Mouse (Mus musculus): ENCODE data around the gene Pde4b. TPM values are rescaled to one million over a fixed set of nuclear protein-coding genes. Genes with fewer than 3 reads are reported as not detected.

Gene Pde4b
- polyA plus RNA-seq, 1 experiment = 0.81 TPM

- H3K9ac ChIP-seq (ENCODE audit: low read depth, poor library complexity, severe bottlenecking) = no peak overlapping the region
- no peak overlapping the region for H3K27ac ChIP-seq (ENCODE audit: insufficient read depth, low read length)
- no peaks in the 10 kb centered on the region for H3K36me3 ChIP-seq (ENCODE audit: control insufficient read depth, insufficient read depth, low read length, poor library complexity, severe bottlenecking)
- no peaks in the 10 kb centered on the region for H3K9me3 ChIP-seq (replicated peaks; ENCODE audit: control insufficient read depth, insufficient read depth, low read length, poor library complexity, severe bottlenecking)
- no peaks in the 10 kb centered on the region for H3K27me3 ChIP-seq (ENCODE audit: control insufficient read depth, insufficient read depth, low read length, poor library complexity, severe bottlenecking)
- no peaks in the 10 kb centered on the region for H3K4me1 ChIP-seq (ENCODE audit: control insufficient read depth, insufficient read depth, low read length)
- no peak for TF ChIP-seq CTCF (IDR thresholded peaks at IDR 0.05; ENCODE audit: low read depth, low read length)
- no peak for TF ChIP-seq POLR2A (IDR thresholded peaks at IDR 0.05; ENCODE audit: insufficient read depth, low read length)
- TF ChIP-seq EP300 (IDR thresholded peaks at IDR 0.05; ENCODE audit: insufficient read depth, low read depth, low read length) = no peak
- no peak overlapping the region for H3K4me3 ChIP-seq (ENCODE audit: low read depth, low read length)
These were observed 220.4 kb downstream of the Pde4b start for GRCm38 (mm10) chr4:102307661-102308297.

- Histone ChIP-seq H3K27ac (ENCODE audit: insufficient read depth, low read length) (no peak overlapping the region), H3K9me3 (replicated peaks; ENCODE audit: control insufficient read depth, insufficient read depth, low read length, poor library complexity, severe bottlenecking) (no peaks in the 10 kb centered on the region), H3K36me3 (ENCODE audit: control insufficient read depth, insufficient read depth, low read length, poor library complexity, severe bottlenecking) (no peaks in the 10 kb centered on the region), H3K4me3 (ENCODE audit: low read depth, low read length) (no peak overlapping the region), H3K27me3 (ENCODE audit: control insufficient read depth, insufficient read depth, low read length, poor library complexity, severe bottlenecking) (no peaks in the 10 kb centered on the region), H3K9ac (ENCODE audit: low read depth, poor library complexity, severe bottlenecking) (no peak overlapping the region), H3K4me1 (ENCODE audit: control insufficient read depth, insufficient read depth, low read length) (no peaks in the 10 kb centered on the region)
- TF ChIP-seq POLR2A (IDR thresholded peaks at IDR 0.05; ENCODE audit: insufficient read depth, low read length) (no peak), CTCF (IDR thresholded peaks at IDR 0.05; ENCODE audit: low read depth, low read length) (no peak), EP300 (IDR thresholded peaks at IDR 0.05; ENCODE audit: insufficient read depth, low read depth, low read length) (no peak)
These were observed 223.3 kb downstream of the Pde4b start for GRCm38 (mm10) chr4:102310630-102311029.

- no peak overlapping the region for H3K9ac ChIP-seq (ENCODE audit: low read depth, poor library complexity, severe bottlenecking)
- TF ChIP-seq POLR2A (IDR thresholded peaks at IDR 0.05; ENCODE audit: insufficient read depth, low read length) = no peak
- TF ChIP-seq EP300 (IDR thresholded peaks at IDR 0.05; ENCODE audit: insufficient read depth, low read depth, low read length) = no peak
- no peak for TF ChIP-seq CTCF (IDR thresholded peaks at IDR 0.05; ENCODE audit: low read depth, low read length)
- H3K9me3 ChIP-seq (replicated peaks; ENCODE audit: control insufficient read depth, insufficient read depth, low read length, poor library complexity, severe bottlenecking) = no peaks in the 10 kb centered on the region
- no peak overlapping the region for H3K4me3 ChIP-seq (ENCODE audit: low read depth, low read length)
- H3K4me1 ChIP-seq (ENCODE audit: control insufficient read depth, insufficient read depth, low read length) = no peaks in the 10 kb centered on the region
- H3K27ac ChIP-seq (ENCODE audit: insufficient read depth, low read length) = no peak overlapping the region
- no peaks in the 10 kb centered on the region for H3K27me3 ChIP-seq (ENCODE audit: control insufficient read depth, insufficient read depth, low read length, poor library complexity, severe bottlenecking)
- H3K36me3 ChIP-seq (ENCODE audit: control insufficient read depth, insufficient read depth, low read length, poor library complexity, severe bottlenecking) = no peaks in the 10 kb centered on the region
These were observed 228.7 kb downstream of the Pde4b start for GRCm38 (mm10) chr4:102316011-102316410.

DNA sequence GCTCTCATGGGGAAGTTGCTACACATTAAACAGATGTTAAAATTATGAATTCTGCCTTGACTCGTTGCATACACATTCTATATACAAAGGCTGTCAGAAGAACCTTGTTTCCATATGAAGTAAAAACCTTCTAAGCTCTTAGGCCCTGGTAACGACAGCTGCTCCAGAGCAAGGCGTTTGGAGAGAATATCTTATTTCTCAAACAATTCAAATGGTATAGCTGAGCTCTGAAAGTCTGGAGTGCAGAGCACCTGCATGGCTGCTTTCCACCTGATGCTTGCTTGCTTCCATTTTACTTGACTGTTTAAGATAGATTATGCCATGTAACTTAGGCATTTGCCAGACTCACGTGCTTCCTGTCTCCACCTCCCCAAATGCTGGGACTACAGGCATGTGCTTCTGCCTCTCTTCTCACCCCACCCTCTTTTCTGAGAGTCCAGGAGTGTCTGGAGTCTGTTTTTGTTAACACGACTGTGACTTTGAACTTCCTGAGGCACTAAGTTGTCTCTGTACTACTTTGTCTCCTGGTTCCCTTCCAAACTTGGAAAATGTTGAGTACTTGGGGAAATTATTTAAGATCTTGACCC lies 229.4 kb downstream of the Pde4b start:
- Histone ChIP-seq H3K9ac (ENCODE audit: low read depth, poor library complexity, severe bottlenecking) (no peak overlapping the region), H3K27ac (ENCODE audit: insufficient read depth, low read length) (no peak overlapping the region), H3K4me3 (ENCODE audit: low read depth, low read length) (no peak overlapping the region), H3K36me3 (ENCODE audit: control insufficient read depth, insufficient read depth, low read length, poor library complexity, severe bottlenecking) (no peaks in the 10 kb centered on the region), H3K4me1 (ENCODE audit: control insufficient read depth, insufficient read depth, low read length) (no peaks in the 10 kb centered on the region), H3K27me3 (ENCODE audit: control insufficient read depth, insufficient read depth, low read length, poor library complexity, severe bottlenecking) (no peaks in the 10 kb centered on the region), H3K9me3 (replicated peaks; ENCODE audit: control insufficient read depth, insufficient read depth, low read length, poor library complexity, severe bottlenecking) (no peaks in the 10 kb centered on the region)
- TF ChIP-seq POLR2A (IDR thresholded peaks at IDR 0.05; ENCODE audit: insufficient read depth, low read length) (no peak), CTCF (IDR thresholded peaks at IDR 0.05; ENCODE audit: low read depth, low read length) (no peak), EP300 (IDR thresholded peaks at IDR 0.05; ENCODE audit: insufficient read depth, low read depth, low read length) (no peak)

GRCm38 (mm10) chr4:102318596-102318995 lies 231.3 kb downstream of the Pde4b start:
- no peak for TF ChIP-seq EP300 (IDR thresholded peaks at IDR 0.05; ENCODE audit: insufficient read depth, low read depth, low read length)
- TF ChIP-seq CTCF (IDR thresholded peaks at IDR 0.05; ENCODE audit: low read depth, low read length) = no peak
- no peak for TF ChIP-seq POLR2A (IDR thresholded peaks at IDR 0.05; ENCODE audit: insufficient read depth, low read length)
- Histone ChIP-seq H3K9ac (ENCODE audit: low read depth, poor library complexity, severe bottlenecking) (no peak overlapping the region), H3K27me3 (ENCODE audit: control insufficient read depth, insufficient read depth, low read length, poor library complexity, severe bottlenecking) (no peaks in the 10 kb centered on the region), H3K36me3 (ENCODE audit: control insufficient read depth, insufficient read depth, low read length, poor library complexity, severe bottlenecking) (no peaks in the 10 kb centered on the region), H3K27ac (ENCODE audit: insufficient read depth, low read length) (no peak overlapping the region), H3K9me3 (replicated peaks; ENCODE audit: control insufficient read depth, insufficient read depth, low read length, poor library complexity, severe bottlenecking) (no peaks in the 10 kb centered on the region), H3K4me3 (ENCODE audit: low read depth, low read length) (no peak overlapping the region), H3K4me1 (ENCODE audit: control insufficient read depth, insufficient read depth, low read length) (no peaks in the 10 kb centered on the region)

- Histone ChIP-seq H3K27ac (ENCODE audit: insufficient read depth, low read length) (no peak overlapping the region), H3K4me1 (ENCODE audit: control insufficient read depth, insufficient read depth, low read length) (no peaks in the 10 kb centered on the region), H3K9ac (ENCODE audit: low read depth, poor library complexity, severe bottlenecking) (no peak overlapping the region), H3K36me3 (ENCODE audit: control insufficient read depth, insufficient read depth, low read length, poor library complexity, severe bottlenecking) (no peaks in the 10 kb centered on the region), H3K27me3 (ENCODE audit: control insufficient read depth, insufficient read depth, low read length, poor library complexity, severe bottlenecking) (no peaks in the 10 kb centered on the region), H3K4me3 (ENCODE audit: low read depth, low read length) (no peak overlapping the region), H3K9me3 (replicated peaks; ENCODE audit: control insufficient read depth, insufficient read depth, low read length, poor library complexity, severe bottlenecking) (no peaks in the 10 kb centered on the region)
- TF ChIP-seq POLR2A (IDR thresholded peaks at IDR 0.05; ENCODE audit: insufficient read depth, low read length) (no peak), CTCF (IDR thresholded peaks at IDR 0.05; ENCODE audit: low read depth, low read length) (no peak), EP300 (IDR thresholded peaks at IDR 0.05; ENCODE audit: insufficient read depth, low read depth, low read length) (no peak)
These were observed 234.0 kb downstream of the Pde4b start for GRCm38 (mm10) chr4:102321340-102321739.

Data from ES-Bruce4 (cell line).